Mouse (Mus musculus): Measurements from ENCODE around the gene Cyth2.

Gene Cyth2

GRCm38 (mm10) chr7:45785388-45786135 lies 28.8 kb downstream of the Cyth2 start:
- DNase-seq (ENCODE audit: low spot score), result no peak

- DNase-seq (ENCODE audit: low spot score), result no peak
Measured at GRCm38 (mm10) chr7:45784524-45785372, 29.6 kb downstream of the Cyth2 start, which contains the start of gene Sult2b1. Sult2b1 (minus strand) TSS chr7:45784669.

- DNase-seq (ENCODE audit: low spot score), result no peak
Measured at GRCm38 (mm10) chr7:45783511-45784091, 30.8 kb downstream of the Cyth2 start, which contains the start of gene Lmtk3. Lmtk3 (plus strand) TSS chr7:45783738.

- no peak for DNase-seq (ENCODE audit: low spot score)
Measured at GRCm38 (mm10) chr7:45782271-45782670, 32.1 kb downstream of the Cyth2 start.

GRCm38 (mm10) chr7:45779081-45779641 lies 35.2 kb downstream of the Cyth2 start:
- DNase-seq (ENCODE audit: low spot score), result no peak

- no peak for DNase-seq (ENCODE audit: low spot score)
Measured at GRCm38 (mm10) chr7:45775237-45775636, 39.1 kb downstream of the Cyth2 start.

GRCm38 (mm10) chr7:45771101-45771500 lies 43.3 kb downstream of the Cyth2 start:
- no peak for DNase-seq (ENCODE audit: low spot score)

- DNase-seq (ENCODE audit: low spot score), result no peak
Measured at GRCm38 (mm10) chr7:45770427-45771082, 43.8 kb downstream of the Cyth2 start.

GRCm38 (mm10) chr7:45767500-45767899 lies 46.9 kb downstream of the Cyth2 start:
- no peak for DNase-seq (ENCODE audit: low spot score)

- no peak for DNase-seq (ENCODE audit: low spot score)
Measured at GRCm38 (mm10) chr7:45766764-45767163, 47.6 kb downstream of the Cyth2 start.

- no peak for DNase-seq (ENCODE audit: low spot score)
Measured at GRCm38 (mm10) chr7:45765995-45766394, 48.4 kb downstream of the Cyth2 start.

- DNase-seq (ENCODE audit: low spot score), result no peak
Measured at GRCm38 (mm10) chr7:45760151-45760550, 54.2 kb downstream of the Cyth2 start.

- DNase-seq (ENCODE audit: low spot score), result no peak
Measured at GRCm38 (mm10) chr7:45759400-45759799, 55.0 kb downstream of the Cyth2 start.
